Mouse (Mus musculus) liver, embryonic 12.5 days (tissue): Measurements from ENCODE around the gene Miox. TPM values are rescaled to one million over a fixed set of nuclear protein-coding genes. Genes with fewer than 3 reads are reported as not detected.
A peak's percentile ranks its signal among the peaks of the same experiment; 100 is the strongest.

Source experiments
- ATAC-seq: fragments of 200-750 bp; cut with Nextera tagmentation; 2 replicates; pipeline ENCODE4 v1.8.0; 2017; ENCODE audit warnings: moderate number of reproducible peaks, mild to moderate bottlenecking, moderate library complexity
- H3K27ac ChIP-seq: fragments of 300-500 bp; sonication (generic); 2 replicates; pipeline ENCODE4 v1.5.1; 2016; ENCODE audit warnings: mild to moderate bottlenecking
- H3K27me3 ChIP-seq: fragments of 300-500 bp; sonication (generic); replicated peaks from 2 replicates; pipeline ENCODE4 v1.6.1; 2016; ENCODE audit warnings: mild to moderate bottlenecking, moderate library complexity
- H3K36me3 ChIP-seq: fragments of 300-500 bp; sonication (generic); 2 replicates; pipeline ENCODE4 v1.6.1; 2016; ENCODE audit warnings: mild to moderate bottlenecking, moderate library complexity
- H3K4me1 ChIP-seq: fragments of 300-500 bp; sonication (generic); 2 replicates; pipeline ENCODE4 v1.6.1; 2016
- H3K4me2 ChIP-seq: fragments of 300-500 bp; sonication (generic); 2 replicates; pipeline ENCODE4 v1.6.1; 2016; ENCODE audit warnings: mild to moderate bottlenecking, moderate library complexity
- H3K4me3 ChIP-seq: fragments of 300-500 bp; sonication (generic); 2 replicates; pipeline ENCODE4 v1.5.1; 2016; ENCODE audit warnings: mild to moderate bottlenecking, moderate library complexity
- H3K9ac ChIP-seq: fragments of 300-500 bp; sonication (generic); 2 replicates; pipeline ENCODE4 v1.6.1; 2016; ENCODE audit warnings: mild to moderate bottlenecking, moderate library complexity
- H3K9me3 ChIP-seq: fragments of 300-500 bp; sonication (generic); replicated peaks from 2 replicates; pipeline ENCODE4 v1.6.1; 2016; ENCODE audit warnings: mild to moderate bottlenecking, moderate library complexity
- WGBS: fragments of 180-500 bp; shearing (Covaris S2); methylation state at CpG from one replicate; pipeline ENCODE4 v1.1.7; 2016; ENCODE audit not compliant: insufficient replicate concordance; 5-methylcytosine and 5-hydroxymethylcytosine counted together
- polyA plus RNA-seq: library from polyadenylated mRNA; unstranded; fragments of >200 nt; fragmentation: Nextera tagmentation; extraction: Ambion mirVana; gene quantifications from 2 replicates; pipeline ENCODE4 v1.2.1, GENCODE M21; 2016

Gene Miox
- polyA plus RNA-seq, 1 experiment from 2014 or later, result 2.4 TPM

DNA sequence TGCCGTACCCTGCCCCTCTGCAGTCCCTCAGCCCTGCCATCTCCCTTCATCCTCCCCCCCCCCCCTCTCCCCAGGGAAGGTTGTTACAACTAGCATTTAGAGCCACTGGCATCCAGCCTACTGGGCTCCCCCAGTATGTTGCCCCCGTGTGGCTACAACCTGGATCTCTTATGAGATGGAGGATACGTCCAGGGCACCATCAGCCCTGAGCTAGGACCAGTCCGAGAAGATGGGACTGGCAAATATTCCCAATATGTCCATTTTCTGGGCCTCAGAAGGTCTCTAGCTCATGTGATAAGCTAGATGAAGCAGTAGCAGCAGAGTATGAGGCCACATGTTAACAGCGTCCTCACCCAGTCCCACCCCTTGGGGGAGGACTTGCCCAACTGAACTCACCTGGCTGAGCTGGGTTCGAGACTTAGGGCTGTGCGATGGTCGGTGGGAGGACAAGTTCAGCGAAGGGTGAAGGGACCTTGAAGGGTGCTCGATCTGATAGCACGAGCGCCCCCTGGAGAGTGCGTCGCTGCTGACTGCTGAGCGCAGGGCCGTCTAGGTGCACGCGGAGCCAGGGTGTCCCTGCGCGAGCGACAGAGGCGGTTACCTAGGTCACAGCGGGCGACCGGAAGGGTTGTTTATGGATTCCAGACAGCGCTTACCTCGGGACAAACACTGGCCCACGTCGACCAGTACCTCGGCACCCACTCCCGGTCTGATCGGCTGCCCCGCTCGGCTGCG lies 39.0 kb downstream of the Miox start:
- 1% methylated on average over 35 of the region's 35 CpGs for WGBS

DNA sequence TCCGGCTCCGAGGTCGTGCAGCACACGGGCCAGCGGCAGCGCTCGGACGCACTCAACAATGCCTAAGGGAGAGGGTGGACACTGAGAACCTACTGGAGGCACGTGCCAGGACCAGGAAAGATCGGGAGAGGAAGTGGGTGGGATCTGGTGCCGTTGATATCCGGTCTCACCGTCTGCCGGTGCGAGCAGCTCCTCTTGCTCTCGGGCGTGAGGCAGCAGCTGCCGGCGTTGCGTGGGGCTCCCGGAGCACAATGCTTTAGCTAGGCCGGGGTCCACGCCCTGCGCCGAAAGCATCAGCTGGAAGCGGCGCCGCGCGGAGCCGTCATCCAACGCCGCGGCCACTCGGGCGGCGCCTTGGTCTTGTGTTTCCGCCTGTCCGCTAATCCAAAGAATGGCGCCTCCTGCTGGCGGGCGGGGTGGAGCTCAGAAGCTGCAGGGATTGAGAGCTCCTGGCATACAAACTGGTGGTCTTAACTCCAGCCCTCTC lies 39.6 kb downstream of the Miox start, which contains the start of gene Sco2:
Gene Sco2, minus strand, starts transcription at position 85 of the 487 bp plus-strand sequence.
- peak; percentile 71 for ATAC-seq
- peaks cover 48% of the 10 kb centered on the region for H3K4me1 ChIP-seq
- peak within 1 kb of the TSS; percentile 81 for H3K9ac ChIP-seq
- WGBS, result 1% methylated on average over 42 of the region's 42 CpGs
- H3K36me3 ChIP-seq, result peaks cover 41% of the 10 kb centered on the region
- H3K4me2 ChIP-seq, result peak within 1 kb of the TSS; percentile 96
- peak within 1 kb of the TSS; percentile 76 for H3K4me3 ChIP-seq
- H3K9me3 ChIP-seq, result no peaks in the 10 kb centered on the region
- peaks cover 31% of the 10 kb centered on the region for H3K27me3 ChIP-seq
- H3K27ac ChIP-seq, result peak within 1 kb of the TSS; percentile 90

More for the DNA sequence above, 39.0 kb downstream of the Miox start:
- peaks cover 48% of the 10 kb centered on the region for H3K36me3 ChIP-seq
- peak; percentile 85 for ATAC-seq
- H3K4me1 ChIP-seq, result peaks cover 41% of the 10 kb centered on the region
- peak overlapping the region; percentile 90 for H3K27ac ChIP-seq
- peak overlapping the region; percentile 76 for H3K4me3 ChIP-seq
- no peaks in the 10 kb centered on the region for H3K9me3 ChIP-seq
- H3K9ac ChIP-seq, result peak overlapping the region; percentile 81
- peak overlapping the region; percentile 96 for H3K4me2 ChIP-seq
- peaks cover 25% of the 10 kb centered on the region for H3K27me3 ChIP-seq

DNA sequence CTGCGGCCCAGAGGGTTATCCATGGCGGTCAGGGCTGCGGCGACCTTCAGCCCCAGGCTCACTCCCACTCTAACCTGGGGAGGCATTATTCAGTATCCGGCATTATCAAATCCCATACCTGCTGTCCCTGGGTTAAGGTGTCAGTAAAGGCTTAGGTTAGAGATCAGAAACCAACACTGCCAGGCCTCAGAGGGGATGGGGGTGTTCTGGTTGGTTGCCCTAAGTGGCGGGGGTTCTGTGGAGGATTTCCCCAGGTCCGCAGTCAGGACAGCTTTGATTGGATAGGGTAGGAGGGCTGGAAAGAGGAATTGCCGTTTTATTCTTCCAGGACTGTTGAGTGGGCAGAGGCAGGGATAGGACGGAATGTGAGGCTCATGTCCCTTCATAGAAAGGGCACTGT lies 40.1 kb downstream of the Miox start:
- 53% methylated on average over 9 of the region's 9 CpGs for WGBS
- peak overlapping the region; percentile 76 for H3K4me3 ChIP-seq
- peak overlapping the region; percentile 90 for H3K27ac ChIP-seq
- ATAC-seq, result no peak
- peaks cover 36% of the 10 kb centered on the region for H3K27me3 ChIP-seq
- H3K9me3 ChIP-seq, result no peaks in the 10 kb centered on the region
- peak overlapping the region; percentile 81 for H3K9ac ChIP-seq
- H3K4me1 ChIP-seq, result peaks cover 53% of the 10 kb centered on the region
- H3K36me3 ChIP-seq, result peaks cover 36% of the 10 kb centered on the region
- peak overlapping the region; percentile 96 for H3K4me2 ChIP-seq

DNA sequence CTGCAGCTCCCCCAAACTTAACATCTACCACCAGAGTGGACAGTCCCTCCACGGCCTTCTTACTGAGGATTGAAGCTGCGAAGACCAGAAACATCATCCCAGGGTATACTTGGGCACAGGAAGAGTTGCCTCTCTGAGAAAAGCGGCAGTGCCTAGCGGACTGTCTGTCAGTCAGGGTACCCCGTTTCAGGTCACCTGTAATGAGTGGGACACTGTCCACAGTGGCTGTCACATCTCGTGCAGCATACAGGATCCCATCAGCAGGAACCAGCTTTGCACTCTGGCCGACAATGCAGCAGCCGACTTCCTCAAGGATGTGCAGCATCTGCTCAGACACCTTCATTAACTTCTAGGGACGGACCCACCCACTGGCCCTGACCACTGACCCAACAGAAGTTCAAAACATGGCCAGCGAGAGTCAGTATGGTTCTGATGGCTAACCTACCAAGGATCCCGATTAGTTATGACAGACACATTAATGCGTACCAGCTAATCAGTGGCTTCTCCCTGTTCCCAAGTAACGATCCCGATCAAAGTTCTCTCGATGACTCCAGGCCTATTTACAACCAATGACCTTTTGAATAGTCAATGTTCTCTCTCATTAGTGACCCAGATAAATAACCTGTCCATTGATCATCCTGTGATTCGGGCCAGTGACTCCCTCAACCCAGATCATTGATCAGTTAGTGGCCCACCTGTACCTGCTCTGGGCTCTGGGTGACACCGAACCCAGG lies 40.8 kb downstream of the Miox start:
- no peak for ATAC-seq
- H3K4me3 ChIP-seq, result no peak overlapping the region; the same call in 1 of the 2 replicates
- peaks cover 30% of the 10 kb centered on the region for H3K36me3 ChIP-seq
- H3K9ac ChIP-seq, result no peak overlapping the region; the same call in 1 of the 2 replicates
- peak overlapping the region; percentile 96 for H3K4me2 ChIP-seq
- 83% methylated on average over 17 of the region's 17 CpGs for WGBS
- H3K4me1 ChIP-seq, result peaks cover 57% of the 10 kb centered on the region
- H3K27ac ChIP-seq, result 0 out of 2 replicates have a peak overlapping the region, but pooled peaks have one; percentile 2
- H3K9me3 ChIP-seq, result no peaks in the 10 kb centered on the region
- peaks cover 41% of the 10 kb centered on the region for H3K27me3 ChIP-seq

DNA sequence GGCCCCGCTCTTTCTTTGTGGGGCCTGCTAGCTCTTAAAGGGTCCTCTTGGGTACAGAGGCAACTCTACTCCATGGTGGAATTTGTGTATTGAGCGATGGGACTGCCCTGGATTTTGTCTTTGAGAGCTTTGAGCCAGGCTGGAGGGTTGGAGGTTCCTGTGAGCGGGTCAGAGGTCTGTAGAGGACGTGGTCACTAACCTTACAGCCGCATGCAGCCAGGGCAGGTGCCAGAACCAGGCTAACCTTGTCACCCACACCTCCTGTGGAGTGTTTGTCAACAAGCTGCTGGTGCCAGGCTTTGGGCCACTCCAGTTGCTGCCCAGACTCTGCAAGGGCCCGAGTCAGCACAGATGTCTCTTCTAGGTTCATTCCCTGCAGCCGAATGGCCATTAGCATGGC lies 41.8 kb downstream of the Miox start:
- Histone ChIP-seq H3K9ac (no peak overlapping the region), H3K27me3 (peaks cover 45% of the 10 kb centered on the region), H3K4me1 (peaks cover 51% of the 10 kb centered on the region), H3K27ac (no peak overlapping the region), H3K4me3 (no peak overlapping the region), H3K36me3 (peaks cover 19% of the 10 kb centered on the region), H3K4me2 (no peak overlapping the region), H3K9me3 (no peaks in the 10 kb centered on the region)
- WGBS, result 64% methylated on average over 7 of the region's 7 CpGs
- no peak for ATAC-seq

DNA sequence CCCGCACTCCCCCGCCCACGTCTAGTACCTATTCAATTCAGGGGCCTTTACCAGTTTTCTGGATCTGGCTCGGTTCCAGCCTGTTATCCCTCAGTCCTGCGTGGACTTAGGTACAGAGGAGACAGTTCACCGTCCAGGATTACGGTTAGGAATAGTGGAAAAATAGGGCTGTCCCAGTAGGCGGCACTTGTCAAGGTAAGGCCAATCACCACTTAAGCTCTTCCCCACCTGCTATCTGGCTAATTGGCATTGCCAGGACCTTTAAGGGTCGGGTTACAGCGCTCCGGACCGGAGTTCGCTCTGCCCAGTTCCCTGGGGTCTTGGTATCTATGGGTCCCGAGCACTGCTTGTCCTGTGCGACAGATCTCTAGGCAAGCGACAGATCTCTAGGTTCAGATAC lies 42.8 kb downstream of the Miox start, which contains the start of gene Tymp:
Gene Tymp, minus strand, starts transcription at position 83 of the 400 bp plus-strand sequence.
- H3K27ac ChIP-seq, result no peak within 1 kb of the TSS
- H3K27me3 ChIP-seq, result peaks cover 46% of the 10 kb centered on the region
- ATAC-seq, result no peak
- no peaks in the 10 kb centered on the region for H3K9me3 ChIP-seq
- WGBS, result 35% methylated on average over 16 of the region's 16 CpGs
- peaks cover 45% of the 10 kb centered on the region for H3K4me1 ChIP-seq
- peaks cover 10% of the 10 kb centered on the region for H3K36me3 ChIP-seq
- H3K4me3 ChIP-seq, result no peak within 1 kb of the TSS
- H3K9ac ChIP-seq, result no peak within 1 kb of the TSS
- H3K4me2 ChIP-seq, result peak within 1 kb of the TSS; percentile 14; the same call in 1 of the 2 replicates

DNA sequence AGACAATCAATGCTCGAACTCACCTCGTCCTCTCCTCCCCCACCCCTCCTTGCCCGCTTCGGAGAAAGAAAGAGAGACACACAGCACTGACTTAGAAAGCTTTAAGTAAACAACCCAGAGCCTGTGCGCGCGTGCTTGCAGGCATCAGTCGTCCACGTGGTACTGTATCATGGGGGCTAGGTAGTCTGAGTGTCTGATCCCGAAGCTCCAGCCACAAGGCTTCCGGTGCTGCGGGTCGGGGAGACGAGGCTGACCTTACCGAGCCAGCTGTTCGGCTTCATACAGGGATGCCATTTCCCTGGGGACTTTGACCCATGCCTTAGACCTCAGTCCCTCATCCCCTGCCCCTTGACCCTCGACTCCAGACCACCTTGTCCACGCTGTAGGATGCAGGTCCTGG lies 43.2 kb downstream of the Miox start:
- Histone ChIP-seq H3K9ac (no peak overlapping the region), H3K27me3 (peaks cover 51% of the 10 kb centered on the region), H3K4me3 (no peak overlapping the region), H3K4me1 (peaks cover 41% of the 10 kb centered on the region), H3K4me2 (peak overlapping the region; percentile 14; the same call in 1 of the 2 replicates), H3K36me3 (peaks cover 6% of the 10 kb centered on the region), H3K27ac (no peak overlapping the region), H3K9me3 (no peaks in the 10 kb centered on the region)
- ATAC-seq, result no peak
- 11% methylated on average over 18 of the region's 18 CpGs for WGBS

DNA sequence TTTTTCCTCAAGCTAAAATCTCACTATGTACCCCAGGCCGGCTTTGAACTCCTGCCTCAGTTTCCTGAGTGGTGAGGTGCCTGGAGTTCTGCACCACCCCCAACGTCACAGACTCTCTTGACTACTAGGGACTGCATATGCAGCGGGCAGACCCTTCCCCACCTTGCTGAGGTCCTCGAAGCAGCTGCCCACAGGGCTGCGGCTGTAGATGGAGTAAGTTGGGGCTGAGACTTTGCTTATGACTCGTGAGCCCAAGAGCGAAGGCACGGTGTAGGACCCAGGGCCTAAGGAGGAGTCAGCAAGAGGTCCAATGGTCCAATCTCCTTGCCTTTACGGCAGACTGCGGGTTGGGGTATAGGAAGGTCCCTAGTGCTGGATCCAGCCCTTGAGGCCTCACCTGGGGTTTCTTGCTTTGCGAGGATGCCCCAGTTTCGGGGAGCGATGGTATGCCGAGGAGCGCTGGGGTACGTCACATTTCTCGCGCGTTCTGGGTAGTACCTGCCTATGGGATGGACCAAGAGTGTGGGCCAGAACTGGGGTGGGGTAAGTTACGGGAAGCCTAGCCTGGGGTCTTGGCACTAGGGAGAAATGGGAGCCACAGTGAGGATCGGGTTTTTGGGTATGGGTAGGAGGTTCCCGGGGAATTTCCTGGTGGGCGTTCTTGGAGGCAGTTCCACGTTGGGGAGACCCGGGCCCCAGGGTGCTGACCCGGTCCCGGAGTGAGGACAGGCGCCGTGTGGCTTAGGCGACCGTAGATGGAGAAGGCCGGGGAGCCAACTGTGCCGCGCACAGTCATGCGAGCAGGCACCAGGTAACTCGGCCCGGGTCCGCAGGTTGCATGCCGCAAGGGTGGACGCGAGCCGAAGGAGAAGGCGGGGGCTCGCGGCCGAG lies 44.0 kb downstream of the Miox start:
- Histone ChIP-seq H3K4me3 (peak overlapping the region; percentile 48), H3K27ac (no peak overlapping the region), H3K36me3 (no peaks in the 10 kb centered on the region), H3K27me3 (peaks cover 58% of the 10 kb centered on the region), H3K9me3 (no peaks in the 10 kb centered on the region), H3K4me1 (peaks cover 33% of the 10 kb centered on the region), H3K9ac (peak overlapping the region; percentile 58; the same call in 1 of the 2 replicates), H3K4me2 (peak overlapping the region; percentile 75)
- 19% methylated on average over 46 of the region's 46 CpGs for WGBS
- no peak for ATAC-seq

DNA sequence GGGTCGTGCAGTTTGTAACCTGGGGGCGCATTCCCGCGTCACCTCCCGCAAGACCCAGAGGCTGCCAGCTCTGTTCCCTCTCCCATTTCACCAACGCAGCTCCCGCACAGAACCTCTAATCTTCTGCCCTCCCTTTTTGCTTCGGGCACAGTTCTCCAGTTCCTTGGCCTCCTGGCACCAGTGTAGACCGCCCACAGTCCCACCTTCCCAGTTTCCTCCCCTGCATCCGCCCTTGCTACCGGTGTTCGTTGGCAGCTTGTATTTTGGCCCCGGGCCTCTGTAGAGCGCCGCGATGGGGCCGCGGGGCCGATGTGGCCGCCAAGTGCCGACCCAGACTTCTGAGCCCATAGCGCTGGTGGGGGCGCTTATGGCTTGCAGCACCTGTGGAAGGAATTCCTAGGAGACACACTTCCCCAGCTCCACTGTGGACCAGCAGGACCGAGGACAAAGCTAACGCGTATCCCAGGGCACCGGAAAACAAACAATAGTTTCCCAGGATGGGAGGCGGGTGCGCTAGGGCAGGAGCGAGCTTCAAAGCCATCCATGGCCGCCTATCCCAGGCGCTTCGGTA lies 44.7 kb downstream of the Miox start, which contains the start of gene Odf3b:
Gene Odf3b, minus strand, starts transcription at position 452 of the 571 bp plus-strand sequence.
- Histone ChIP-seq H3K9me3 (no peaks in the 10 kb centered on the region), H3K27me3 (peaks cover 63% of the 10 kb centered on the region)
- ATAC-seq, result no peak

DNA sequence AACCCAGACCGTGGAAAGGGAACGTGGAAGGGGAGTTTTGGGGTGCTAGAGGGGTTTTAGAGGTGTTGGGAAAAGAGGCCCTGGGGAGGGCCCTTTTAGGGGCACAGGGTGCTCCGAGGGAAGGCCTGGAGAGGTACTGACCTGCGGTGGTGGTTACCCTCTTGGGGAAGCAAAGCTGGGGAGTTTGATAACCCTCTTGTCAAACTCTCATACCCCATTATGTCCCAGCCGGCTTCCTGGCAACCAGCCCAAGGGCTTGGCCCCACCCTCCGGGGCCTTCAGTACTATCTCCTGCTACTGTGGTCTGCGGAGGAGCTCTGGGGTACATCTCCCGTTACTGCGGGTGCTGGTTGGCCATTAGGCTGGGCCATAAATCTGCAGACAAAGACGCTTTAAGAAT lies 45.2 kb downstream of the Miox start:
- Histone ChIP-seq H3K36me3 (no peaks in the 10 kb centered on the region), H3K9ac (peak overlapping the region; percentile 58; the same call in 1 of the 2 replicates), H3K4me3 (peak overlapping the region; percentile 48), H3K27me3 (peaks cover 66% of the 10 kb centered on the region), H3K27ac (no peak overlapping the region), H3K9me3 (no peaks in the 10 kb centered on the region), H3K4me2 (peak overlapping the region; percentile 75), H3K4me1 (peaks cover 27% of the 10 kb centered on the region)
- peak; percentile 47; the same call in 1 of the 2 replicates for ATAC-seq
- WGBS, result 3% methylated on average over 10 of the region's 10 CpGs

More for the DNA sequence above, 44.7 kb downstream of the Miox start, which contains the start of gene Odf3b:
- H3K9ac ChIP-seq, result peak within 1 kb of the TSS; percentile 58
- peak within 1 kb of the TSS; percentile 75 for H3K4me2 ChIP-seq
- H3K4me3 ChIP-seq, result peak within 1 kb of the TSS; percentile 48
- 2% methylated on average over 33 of the region's 33 CpGs for WGBS
- no peaks in the 10 kb centered on the region for H3K36me3 ChIP-seq
- H3K4me1 ChIP-seq, result peaks cover 32% of the 10 kb centered on the region
- H3K27ac ChIP-seq, result no peak within 1 kb of the TSS

DNA sequence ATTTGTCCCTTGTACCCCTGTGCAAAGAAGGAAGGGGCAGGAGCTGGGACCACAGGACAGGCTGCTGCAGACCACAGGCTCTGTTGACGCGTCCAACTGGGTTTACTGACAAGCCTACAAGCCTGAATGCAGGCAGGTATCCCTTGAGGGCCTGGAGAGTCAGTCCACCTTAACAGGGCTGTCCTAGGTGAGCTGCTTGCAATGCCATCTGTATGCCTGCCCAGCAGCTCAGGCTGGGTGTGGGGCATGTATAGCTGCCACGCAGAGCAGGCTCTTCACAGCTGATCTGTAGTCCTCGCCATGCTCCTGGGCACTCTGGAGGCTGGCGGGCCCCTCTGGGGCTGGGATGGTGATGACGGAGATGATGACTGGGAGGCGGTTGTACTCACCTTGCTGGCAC lies 50.4 kb downstream of the Miox start, which contains the start of gene Klhdc7b:
Gene Klhdc7b, plus strand, starts transcription at position 301 of the 400 bp plus-strand sequence.
- H3K4me3 ChIP-seq, result no peak within 1 kb of the TSS
- no peak within 1 kb of the TSS for H3K27ac ChIP-seq
- WGBS, result 78% methylated on average over 7 of the region's 7 CpGs
- no peaks in the 10 kb centered on the region for H3K36me3 ChIP-seq
- H3K4me1 ChIP-seq, result peaks cover 2% of the 10 kb centered on the region
- peaks cover 65% of the 10 kb centered on the region for H3K27me3 ChIP-seq
- H3K9me3 ChIP-seq, result no peaks in the 10 kb centered on the region
- H3K4me2 ChIP-seq, result no peak within 1 kb of the TSS
- no peak for ATAC-seq
- H3K9ac ChIP-seq, result no peak within 1 kb of the TSS
